13 mouse cellular contexts compared by ENCODE assay signal in the genomic region with DNA sequence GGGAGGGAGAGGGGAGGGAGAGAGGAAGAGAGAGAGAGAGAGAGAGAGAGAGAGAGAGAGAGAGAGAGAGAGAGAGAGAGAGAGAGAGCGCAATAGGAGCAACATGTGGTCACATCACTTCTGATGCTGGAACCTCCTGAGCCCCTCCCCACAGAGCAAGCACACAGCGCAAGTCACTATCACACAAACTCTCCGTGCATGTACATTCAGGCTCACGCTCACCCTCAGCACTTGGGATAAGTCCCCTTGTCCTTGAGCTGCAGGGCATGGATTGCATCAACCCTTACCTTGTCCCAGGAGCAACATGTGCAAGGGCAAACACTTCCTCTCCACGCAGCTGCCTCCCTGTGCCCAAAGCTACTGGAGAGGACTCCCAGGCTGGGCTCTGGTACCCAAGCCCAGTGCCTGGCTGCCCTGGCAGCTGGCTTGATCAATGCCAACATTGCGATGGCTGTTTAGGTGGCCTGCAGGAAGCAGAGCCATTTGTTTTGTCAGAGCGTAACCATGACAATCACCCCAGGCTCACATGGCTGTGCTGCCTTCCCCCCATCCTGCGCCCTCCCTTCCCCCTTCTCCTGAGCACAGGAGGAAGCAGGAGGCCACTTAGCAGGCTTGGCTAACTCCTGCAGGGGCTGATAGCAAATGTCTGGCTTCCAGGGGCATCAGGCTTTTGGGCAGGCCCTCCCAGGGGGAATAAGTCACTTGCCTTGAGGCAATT. TPM values are rescaled to one million over a fixed set of nuclear protein-coding genes. Genes with fewer than 3 reads are reported as not detected.
DNase-seq lines count a peak whose midpoint lies in the region; ATAC-seq and TF ChIP-seq lines count a peak whose summit lies in the region.
"Had no signal": no experiment of that assay in that cellular context is flagged by ENCODE, and none has a peak within 500 bp of the region (broad histone marks: within the 10 kb centered on the region; RNA-seq: fewer than 3 reads in every experiment).

A gene (minus strand): TSS at position 457 of the 718 bp plus-strand sequence.

- no peak within 1 kb of the TSS for H3K4me2 ChIP-seq in kidney, embryonic 14.5 days (replicated peaks; ENCODE audit: low read depth, low read length)
- peak within 1 kb of the TSS; percentile 2; the same call in 1 of the 2 replicates for H3K4me2 ChIP-seq in hindbrain, embryonic 12.5 days (replicated peaks)
- H3K4me2 ChIP-seq in midbrain, postnatal 0 days (ENCODE audit: low read depth, low read length, poor library complexity, severe bottlenecking) = peak within 1 kb of the TSS; percentile 29
- H3K4me2 ChIP-seq: embryonic facial prominence, embryonic 12.5 days; limb, embryonic 12.5 days had no signal

- H3K4me3 ChIP-seq in kidney, embryonic 14.5 days (ENCODE audit: low read length) = no peak within 1 kb of the TSS
- no peak within 1 kb of the TSS for H3K4me3 ChIP-seq in hindbrain, embryonic 12.5 days
- 0 out of 2 replicates have a peak within 1 kb of the TSS, but pooled peaks have one; percentile 6 for H3K4me3 ChIP-seq in midbrain, postnatal 0 days (ENCODE audit: low read depth, low read length)
- H3K4me3 ChIP-seq: embryonic facial prominence, embryonic 12.5 days; limb, embryonic 12.5 days had no signal

- H3K9me3 ChIP-seq in kidney, embryonic 14.5 days (ENCODE audit: control insufficient read depth, low read length) = no peaks in the 10 kb centered on the region
- 0 out of 2 replicates have a peak, but pooled peaks cover 3% of the 10 kb centered on the region for H3K9me3 ChIP-seq in hindbrain, embryonic 12.5 days (replicated peaks)
- H3K9me3 ChIP-seq in midbrain, postnatal 0 days (ENCODE audit: low read length) = no peaks in the 10 kb centered on the region
- H3K9me3 ChIP-seq: embryonic facial prominence, embryonic 12.5 days had no signal

- DNase-seq in kidney, postnatal 14 days = no peak
- peak; percentile 70 for DNase-seq in embryo, embryonic 10 days (ENCODE audit: low spot score)
- DNase-seq in midbrain, postnatal 0 days (ENCODE audit: low spot score) = peak; percentile 85
- no peak for DNase-seq in left cerebral cortex, adult 9 months (ENCODE audit: low spot score in 2 of 2)
- no peak for DNase-seq in urinary bladder, adult 18-20 months (ENCODE audit: low spot score in 2 of 2)
- no peak for DNase-seq in liver
- DNase-seq: gastrocnemius, postnatal 14 days; thymus, postnatal 25 days had no signal

- no peak for TF ChIP-seq CTCF in midbrain, postnatal 0 days (IDR thresholded peaks at IDR 0.05)

- 24% methylated on average over 8 of the region's 8 CpGs for WGBS in kidney, embryonic 14.5 days
- 25% methylated on average over 8 of the region's 8 CpGs for WGBS in hindbrain, embryonic 12.5 days
- 19% methylated on average over 8 of the region's 8 CpGs for WGBS in midbrain, postnatal 0 days

- no peak within 1 kb of the TSS for H3K9ac ChIP-seq in kidney, embryonic 14.5 days (ENCODE audit: low read depth, low read length)
- H3K9ac ChIP-seq in hindbrain, embryonic 12.5 days = no peak within 1 kb of the TSS
- H3K9ac ChIP-seq in midbrain, postnatal 0 days (replicated peaks; ENCODE audit: low read length, poor library complexity, severe bottlenecking) = peak within 1 kb of the TSS; percentile 19; the same call in 1 of the 2 replicates
- H3K9ac ChIP-seq: embryonic facial prominence, embryonic 12.5 days; limb, embryonic 12.5 days had no signal

- H3K36me3 ChIP-seq in kidney, embryonic 14.5 days (ENCODE audit: control insufficient read depth, insufficient read depth, low read length) = no peaks in the 10 kb centered on the region
- no peaks in the 10 kb centered on the region for H3K36me3 ChIP-seq in hindbrain, embryonic 12.5 days
- no peaks in the 10 kb centered on the region for H3K36me3 ChIP-seq in midbrain, postnatal 0 days (ENCODE audit: insufficient read depth, low read length)
- H3K36me3 ChIP-seq: embryonic facial prominence, embryonic 12.5 days; limb, embryonic 12.5 days had no signal

- no peak within 1 kb of the TSS for H3K27ac ChIP-seq in kidney, embryonic 14.5 days (ENCODE audit: low read depth, low read length)
- peak within 1 kb of the TSS; percentile 5; the same call in 1 of the 2 replicates for H3K27ac ChIP-seq in hindbrain, embryonic 12.5 days
- 0 out of 2 replicates have a peak within 1 kb of the TSS, but pooled peaks have one; percentile 43 for H3K27ac ChIP-seq in midbrain, postnatal 0 days (ENCODE audit: low read depth, low read length)
- H3K27ac ChIP-seq: embryonic facial prominence, embryonic 12.5 days; limb, embryonic 12.5 days had no signal

- peaks cover 7% of the 10 kb centered on the region; the same call in 1 of the 2 replicates for H3K4me1 ChIP-seq in kidney, embryonic 14.5 days (ENCODE audit: control insufficient read depth, insufficient read depth, low read length)
- peaks cover 22% of the 10 kb centered on the region for H3K4me1 ChIP-seq in hindbrain, embryonic 12.5 days
- peaks cover 9% of the 10 kb centered on the region; the same call in 1 of the 2 replicates for H3K4me1 ChIP-seq in midbrain, postnatal 0 days (ENCODE audit: insufficient read depth, low read length)

- peak; percentile 69; the same call in 1 of the 2 replicates for ATAC-seq in kidney, embryonic 14.5 days (ENCODE audit: low FRiP score, low TSS enrichment)
- peak; percentile 86 for ATAC-seq in hindbrain, embryonic 12.5 days (ENCODE audit: low FRiP score)
- peak; percentile 75 for ATAC-seq in midbrain, postnatal 0 days (ENCODE audit: low FRiP score)
- ATAC-seq: intestine, postnatal 0 days had no signal

- no peaks in the 10 kb centered on the region for H3K27me3 ChIP-seq in kidney, embryonic 14.5 days (ENCODE audit: control insufficient read depth, insufficient read depth, low read length)
- peaks cover 2% of the 10 kb centered on the region; the same call in 1 of the 2 replicates for H3K27me3 ChIP-seq in hindbrain, embryonic 12.5 days
- no peaks in the 10 kb centered on the region for H3K27me3 ChIP-seq in midbrain, postnatal 0 days (ENCODE audit: insufficient read depth, low read length)
- H3K27me3 ChIP-seq: embryonic facial prominence, embryonic 12.5 days; limb, embryonic 12.5 days had no signal

RNA-seq across cellular contexts. Expression of the gene that starts here (rescaled TPM):
- polyA plus RNA-seq in kidney, embryonic 14.5 days (2014; fragmentation: Nextera tagmentation; extraction: Ambion mirVana) = 0.11 and 0.13 TPM in 2 replicates
- polyA plus RNA-seq in hindbrain, embryonic 12.5 days (2016; fragmentation: Nextera tagmentation; extraction: Ambion mirVana) = 0.87 and 1.0 TPM in 2 replicates
- total RNA-seq in midbrain, postnatal 0 days (2014; rRNA removed) = 8.8 and 16.9 TPM in 2 replicates
- 2.1 and 3.1 TPM in 2 replicates for polyA plus RNA-seq in midbrain, postnatal 0 days (2015; fragmentation: Nextera tagmentation; extraction: Ambion mirVana)
- total RNA-seq: gastrocnemius, postnatal 14 days had no signal

Comparison
In these comparisons a context has a peak if more than half of its experiments do, and no peak if none do; other contexts are left out.
1. Peak in ATAC-seq in kidney, embryonic 14.5 days; RNA of the gene not detected or under 1 TPM.
2. DNase-seq: peak in embryo, embryonic 10 days (single experiment) and midbrain, postnatal 0 days (single experiment); none in kidney, postnatal 14 days (single experiment), left cerebral cortex, adult 9 months (0 of 2), urinary bladder, adult 18-20 months (0 of 2) and liver (single experiment).
3. Peak in every context shown above with its lines, with median percentiles within 50 percentile points of each other: ATAC-seq.